Mouse (Mus musculus) CH12.LX (cell line): ENCODE results near the gene Tpra1.
A peak's percentile ranks its signal among the peaks of the same experiment; 100 is the strongest.

Experiments used
- CHD1 ChIP-seq: IDR thresholded peaks from 2 replicates; pipeline ENCODE4 v1.6.1; 2012; ENCODE audit warnings: low read depth, low read length, improper control_type of control experiment, inconsistent platforms
- CTCF ChIP-seq, 2 experiments: IDR thresholded peaks in 1 of 2; conservative IDR thresholded peaks in 1 of 2; 2 replicates each; pipeline ENCODE4 v1.5.1; 2011 to 2012; ENCODE audit warnings: low read depth in 2 of 2, low read length in 2 of 2, improper control_type of control experiment in 1 of 2, inconsistent platforms in 1 of 2, mild to moderate bottlenecking in 1 of 2, moderate library complexity in 1 of 2
- E2F4 ChIP-seq: IDR thresholded peaks from 2 replicates; pipeline ENCODE4 v1.6.1; 2011; ENCODE audit warnings: low read depth, low read length, improper control_type of control experiment; ENCODE audit not compliant: insufficient replicate concordance
- GABPA ChIP-seq: IDR thresholded peaks from 2 replicates; pipeline ENCODE4 v1.6.1; 2012; ENCODE audit warnings: low read depth, low read length, improper control_type of control experiment, inconsistent platforms; ENCODE audit not compliant: insufficient replicate concordance
- JUN ChIP-seq: IDR thresholded peaks from 2 replicates; pipeline ENCODE4 v1.6.1; 2011; ENCODE audit warnings: low read depth, mild to moderate bottlenecking, low read length, improper control_type of control experiment, moderate library complexity; ENCODE audit not compliant: insufficient read depth
- MAX ChIP-seq: IDR thresholded peaks from 2 replicates; pipeline ENCODE4 v1.6.1; 2011; ENCODE audit warnings: low read length, improper control_type of control experiment
- POLR2A ChIP-seq: IDR thresholded peaks from 2 replicates; pipeline ENCODE4 v1.6.1; 2011; ENCODE audit warnings: low read depth, mild to moderate bottlenecking, improper control_type of control experiment, low read length
- RAD21 ChIP-seq: IDR thresholded peaks from 2 replicates; pipeline ENCODE4 v1.6.1; 2011; ENCODE audit warnings: low read depth, mild to moderate bottlenecking, low read length, improper control_type of control experiment, moderate library complexity
- UBTF ChIP-seq: IDR thresholded peaks from 2 replicates; pipeline ENCODE4 v1.6.1; 2012; ENCODE audit warnings: low read depth, mild to moderate bottlenecking, inconsistent platforms, low read length, improper control_type of control experiment, moderate library complexity
- ZKSCAN1 ChIP-seq: IDR thresholded peaks from 2 replicates; pipeline ENCODE4 v1.6.1; 2012; ENCODE audit warnings: low read depth, inconsistent platforms, low read length, improper control_type of control experiment, borderline replicate concordance
- ZNF384 ChIP-seq: IDR thresholded peaks from 2 replicates; pipeline ENCODE4 v1.6.1; 2012; ENCODE audit warnings: low read depth, low read length, improper control_type of control experiment, inconsistent platforms

- TF ChIP-seq ZKSCAN1 (no peak), POLR2A (no peak), ZNF384 (no peak), CTCF (conservative IDR thresholded peaks at IDR 0.05 in 1 of 2, IDR thresholded peaks at IDR 0.05 in 1 of 2; ENCODE audit: low read depth in 2 of 2, low read length in 2 of 2) (peak; percentile 50 to 76; a peak in 3 of 4 replicates), E2F4 (no peak), MAX (no peak), JUN (no peak), GABPA (no peak), CHD1 (no peak), UBTF (no peak), RAD21 (peak; percentile 53)
These were observed 14.1 kb downstream of the Tpra1 start for GRCm38 (mm10) chr6:88916153-88916552.
